Mouse (Mus musculus) midbrain, embryonic 12.5 days (tissue): ENCODE measurements around the gene Ap5s1. TPM values are rescaled to one million over a fixed set of nuclear protein-coding genes. Genes with fewer than 3 reads are reported as not detected.

Source experiments
- ATAC-seq: fragments of 200-750 bp; cut with Nextera tagmentation; 2 replicates; pipeline ENCODE4 v1.8.0; 2017; ENCODE audit warnings: low read depth, moderate TSS enrichment, moderate library complexity; ENCODE audit not compliant: low FRiP score
- H3K27ac ChIP-seq: fragments of 300-500 bp; sonication (generic); replicated peaks from 2 replicates; pipeline ENCODE4 v1.5.1; 2016; ENCODE audit warnings: mild to moderate bottlenecking
- H3K27me3 ChIP-seq: fragments of 300-500 bp; sonication (generic); 2 replicates; pipeline ENCODE4 v1.6.1; 2016; ENCODE audit warnings: mild to moderate bottlenecking
- H3K36me3 ChIP-seq: fragments of 300-500 bp; sonication (generic); 2 replicates; pipeline ENCODE4 v1.6.1; 2016
- H3K4me1 ChIP-seq: fragments of 300-500 bp; sonication (generic); 2 replicates; pipeline ENCODE4 v1.6.1; 2016
- H3K4me2 ChIP-seq: fragments of 300-500 bp; sonication (generic); replicated peaks from 2 replicates; pipeline ENCODE4 v1.6.1; 2016; ENCODE audit warnings: mild to moderate bottlenecking, moderate library complexity
- H3K4me3 ChIP-seq: fragments of 300-500 bp; sonication (generic); 2 replicates; pipeline ENCODE4 v1.5.1; 2016; ENCODE audit warnings: mild to moderate bottlenecking
- H3K9ac ChIP-seq: fragments of 300-500 bp; sonication (generic); replicated peaks from 2 replicates; pipeline ENCODE4 v1.6.1; 2016; ENCODE audit warnings: mild to moderate bottlenecking, moderate library complexity
- H3K9me3 ChIP-seq: fragments of 300-500 bp; sonication (generic); 2 replicates; pipeline ENCODE4 v1.6.1; 2016; ENCODE audit warnings: mild to moderate bottlenecking
- WGBS: fragments of 180-500 bp; shearing (Covaris S2); methylation state at CpG from one replicate; pipeline ENCODE4 v1.1.7; 2016; 5-methylcytosine and 5-hydroxymethylcytosine counted together
- polyA plus RNA-seq: library from polyadenylated mRNA; unstranded; fragments of >200 nt; fragmentation: Nextera tagmentation; extraction: Ambion mirVana; gene quantifications from 2 replicates; pipeline ENCODE4 v1.2.1, GENCODE M21; 2016

The Ap5s1 gene
- polyA plus RNA-seq, 1 experiment from 2014 or later, result 28.7 TPM

DNA sequence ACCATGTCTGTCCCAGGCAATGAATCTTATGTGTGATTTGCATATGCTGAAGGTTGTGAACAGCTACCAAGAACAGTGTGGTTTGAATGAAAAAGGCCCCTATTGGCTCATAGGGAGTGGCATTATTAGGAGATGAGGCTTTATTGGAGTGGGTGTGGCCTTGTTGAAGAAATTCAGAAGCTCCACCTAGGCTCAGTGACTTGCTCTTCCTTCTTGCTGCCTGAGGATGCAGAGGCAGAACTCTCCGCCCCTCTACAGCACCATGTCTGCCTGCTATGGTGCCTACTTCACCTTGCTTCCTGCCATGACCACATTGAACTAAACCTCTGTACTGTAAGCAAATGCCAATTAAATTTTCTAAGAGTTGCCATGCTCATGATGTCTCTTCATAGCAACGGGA lies 25.7 kb downstream of the Ap5s1 start:
- no peaks in the 10 kb centered on the region for H3K27me3 ChIP-seq
- no peak overlapping the region for H3K4me2 ChIP-seq
- no peak overlapping the region for H3K4me3 ChIP-seq
- peaks cover 19% of the 10 kb centered on the region for H3K4me1 ChIP-seq
- ATAC-seq, result no peak
- H3K36me3 ChIP-seq, result no peaks in the 10 kb centered on the region
- 92% methylated on average over 2 of the region's 2 CpGs for WGBS
- no peaks in the 10 kb centered on the region for H3K9me3 ChIP-seq
- no peak overlapping the region for H3K27ac ChIP-seq
- no peak overlapping the region for H3K9ac ChIP-seq

DNA sequence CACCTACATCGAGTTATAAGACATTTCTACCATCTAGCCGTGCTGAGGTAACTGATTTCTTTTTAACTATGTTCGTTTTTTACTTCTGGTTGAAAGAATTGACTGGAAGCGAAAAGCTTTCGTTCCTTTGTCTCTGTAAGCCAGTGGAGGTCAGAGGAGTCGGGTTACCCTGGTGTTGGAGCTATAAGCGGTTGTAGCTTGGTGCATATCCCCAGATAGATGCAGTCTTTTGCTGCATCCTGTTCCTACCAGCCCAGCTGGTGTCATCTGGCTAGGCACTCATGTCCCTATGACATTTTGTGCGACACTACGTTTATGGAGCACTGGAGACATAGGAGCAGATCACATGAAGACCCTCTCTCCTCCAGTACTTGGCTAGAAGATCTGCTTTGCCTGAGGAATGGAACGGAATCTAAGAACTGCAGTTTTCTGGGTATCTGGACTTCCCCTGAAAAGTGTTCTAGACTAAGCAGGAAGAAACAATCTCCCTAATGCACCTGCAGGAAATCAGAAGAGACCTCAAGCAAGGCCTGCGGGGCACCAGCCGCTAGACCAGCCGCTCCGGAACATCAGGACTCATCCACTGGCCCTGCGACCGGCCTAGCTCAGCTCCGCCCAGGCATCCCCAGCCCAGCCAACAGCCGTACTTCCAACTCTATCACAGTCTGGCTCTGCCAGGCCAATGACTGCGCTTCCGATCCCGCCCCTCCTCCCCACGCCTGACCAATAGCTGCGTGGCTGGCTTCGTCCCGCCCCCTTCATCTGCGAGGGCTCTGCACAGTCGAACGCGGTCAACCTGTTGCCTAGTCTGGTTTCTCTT lies 26.6 kb downstream of the Ap5s1 start, which contains the start of gene Mavs:
Mavs (plus strand) TSS at position 757 of the 820 bp plus-strand sequence.
- 8% methylated on average over 29 of the region's 29 CpGs for WGBS
- ATAC-seq, result peak; percentile 100
- Histone ChIP-seq H3K9me3 (no peaks in the 10 kb centered on the region), H3K9ac (peak within 1 kb of the TSS; percentile 62), H3K4me2 (peak within 1 kb of the TSS; percentile 84), H3K4me3 (peak within 1 kb of the TSS; percentile 55), H3K27ac (peak within 1 kb of the TSS; percentile 21; the same call in 1 of the 2 replicates), H3K4me1 (peaks cover 19% of the 10 kb centered on the region), H3K36me3 (no peaks in the 10 kb centered on the region), H3K27me3 (no peaks in the 10 kb centered on the region)

DNA sequence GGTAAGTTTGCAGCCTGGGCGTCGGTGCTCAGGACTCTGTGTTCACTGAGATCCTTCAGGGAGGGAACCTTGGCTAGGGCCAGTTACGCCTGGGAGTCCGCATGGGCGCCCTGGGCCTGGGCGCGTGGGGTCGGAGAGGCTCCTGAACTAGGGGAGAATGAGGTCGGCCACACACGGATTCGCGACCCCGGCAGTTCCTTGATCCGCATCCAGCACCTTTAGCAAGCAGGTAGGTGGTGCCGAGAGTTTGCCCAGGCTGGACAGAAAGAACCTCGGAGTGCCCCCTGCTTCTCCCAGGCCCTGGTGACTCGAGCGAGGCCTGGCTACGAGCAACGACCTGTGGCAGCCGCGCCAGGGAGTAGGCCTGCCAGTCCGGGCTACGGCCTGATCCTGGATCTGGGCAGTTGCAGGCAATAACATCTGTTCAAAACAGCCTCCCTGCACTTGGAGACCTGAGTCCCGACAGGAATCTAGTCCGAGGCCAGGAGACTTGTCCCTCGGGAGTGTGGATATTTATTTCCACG lies 27.3 kb downstream of the Ap5s1 start:
- Histone ChIP-seq H3K4me1 (peaks cover 19% of the 10 kb centered on the region), H3K9me3 (no peaks in the 10 kb centered on the region), H3K36me3 (no peaks in the 10 kb centered on the region), H3K9ac (peak overlapping the region; percentile 62), H3K4me2 (peak overlapping the region; percentile 84), H3K27me3 (no peaks in the 10 kb centered on the region), H3K27ac (no peak overlapping the region), H3K4me3 (peak overlapping the region; percentile 55)
- ATAC-seq, result peak; percentile 13; the same call in 1 of the 2 replicates
- 13% methylated on average over 28 of the region's 28 CpGs for WGBS

DNA sequence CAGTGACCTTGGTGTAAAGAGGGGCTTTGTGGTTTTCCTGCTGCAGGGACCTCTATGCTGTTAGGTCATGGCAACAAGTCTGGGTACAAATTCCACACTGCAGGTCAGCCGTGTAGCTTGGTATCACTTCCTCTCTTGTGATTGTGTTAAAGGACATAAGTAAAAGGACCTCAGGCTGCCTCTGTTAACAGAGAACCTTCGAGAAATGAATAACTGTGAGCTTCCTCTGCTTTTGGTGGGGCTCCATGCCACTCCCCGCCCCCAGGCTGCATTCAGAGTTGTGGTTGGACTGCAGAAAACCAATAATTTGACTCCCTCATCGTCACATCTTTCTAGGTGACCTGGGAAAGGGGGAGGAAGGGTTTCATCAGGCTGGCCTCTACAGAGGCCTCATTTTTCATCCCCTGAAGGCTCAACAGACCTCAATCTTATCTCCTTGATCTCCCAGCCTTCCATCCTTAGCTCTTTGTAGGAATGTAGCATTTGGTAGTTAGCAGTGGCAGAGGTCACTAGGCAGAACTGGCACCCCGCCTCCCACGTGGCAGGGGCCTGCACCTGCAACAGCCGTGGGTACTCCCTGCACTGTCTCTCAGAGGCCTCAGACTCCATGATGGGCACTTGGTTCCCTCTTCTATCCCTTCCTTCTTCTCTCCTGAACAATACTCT lies 28.2 kb downstream of the Ap5s1 start:
- peak overlapping the region; percentile 62 for H3K9ac ChIP-seq
- no peak for ATAC-seq
- H3K27me3 ChIP-seq, result no peaks in the 10 kb centered on the region
- H3K9me3 ChIP-seq, result no peaks in the 10 kb centered on the region
- no peak overlapping the region for H3K27ac ChIP-seq
- 0 out of 2 replicates have a peak, but pooled peaks cover 6% of the 10 kb centered on the region for H3K36me3 ChIP-seq
- peaks cover 19% of the 10 kb centered on the region for H3K4me1 ChIP-seq
- H3K4me2 ChIP-seq, result peak overlapping the region; percentile 84
- 82% methylated on average over 7 of the region's 7 CpGs for WGBS
- H3K4me3 ChIP-seq, result no peak overlapping the region

DNA sequence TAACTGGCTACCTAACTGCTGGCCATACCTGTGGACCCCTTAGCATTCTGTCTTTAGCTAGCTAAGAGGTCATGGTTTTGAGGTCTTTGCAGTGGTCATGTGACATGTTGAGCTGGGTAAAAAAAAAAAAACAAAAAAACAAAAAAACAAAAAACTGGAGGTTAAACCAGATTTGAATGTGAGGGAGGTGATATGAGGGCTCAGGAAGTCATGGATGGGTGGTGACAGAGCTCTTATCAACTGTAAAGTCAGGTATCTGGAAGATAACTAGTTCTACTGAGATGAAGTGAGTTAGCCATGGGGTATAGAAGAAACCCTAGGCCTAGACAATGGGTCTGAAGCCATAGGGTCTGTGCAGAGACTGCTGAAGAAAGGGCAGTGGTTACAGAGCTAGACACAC lies 35.3 kb downstream of the Ap5s1 start:
- no peak overlapping the region for H3K4me3 ChIP-seq
- H3K9ac ChIP-seq, result no peak overlapping the region
- H3K36me3 ChIP-seq, result peaks cover 67% of the 10 kb centered on the region
- ATAC-seq, result no peak
- no peaks in the 10 kb centered on the region for H3K9me3 ChIP-seq
- H3K27me3 ChIP-seq, result no peaks in the 10 kb centered on the region
- no peaks in the 10 kb centered on the region for H3K4me1 ChIP-seq
- H3K27ac ChIP-seq, result no peak overlapping the region
- no peak overlapping the region for H3K4me2 ChIP-seq

DNA sequence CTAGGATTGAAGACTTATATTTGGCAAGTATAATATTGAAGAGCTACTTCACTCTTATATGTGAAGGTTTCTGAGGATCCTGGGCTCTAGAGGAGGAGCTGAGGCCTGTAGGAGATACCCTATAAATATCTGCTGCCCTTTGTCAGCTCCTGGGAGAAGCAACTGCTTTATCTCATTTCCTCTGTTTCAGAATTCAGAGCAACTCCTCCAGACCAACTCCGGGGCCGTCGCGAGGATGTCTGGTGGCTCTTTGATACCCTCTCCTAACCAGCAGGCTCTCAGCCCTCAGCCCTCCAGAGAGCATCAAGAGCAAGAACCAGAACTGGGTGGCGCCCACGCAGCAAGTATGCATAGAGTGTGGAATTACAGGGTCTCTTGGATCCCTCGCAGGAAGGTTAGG lies 36.1 kb downstream of the Ap5s1 start:
- no peak overlapping the region for H3K9ac ChIP-seq
- H3K36me3 ChIP-seq, result peaks cover 72% of the 10 kb centered on the region

DNA sequence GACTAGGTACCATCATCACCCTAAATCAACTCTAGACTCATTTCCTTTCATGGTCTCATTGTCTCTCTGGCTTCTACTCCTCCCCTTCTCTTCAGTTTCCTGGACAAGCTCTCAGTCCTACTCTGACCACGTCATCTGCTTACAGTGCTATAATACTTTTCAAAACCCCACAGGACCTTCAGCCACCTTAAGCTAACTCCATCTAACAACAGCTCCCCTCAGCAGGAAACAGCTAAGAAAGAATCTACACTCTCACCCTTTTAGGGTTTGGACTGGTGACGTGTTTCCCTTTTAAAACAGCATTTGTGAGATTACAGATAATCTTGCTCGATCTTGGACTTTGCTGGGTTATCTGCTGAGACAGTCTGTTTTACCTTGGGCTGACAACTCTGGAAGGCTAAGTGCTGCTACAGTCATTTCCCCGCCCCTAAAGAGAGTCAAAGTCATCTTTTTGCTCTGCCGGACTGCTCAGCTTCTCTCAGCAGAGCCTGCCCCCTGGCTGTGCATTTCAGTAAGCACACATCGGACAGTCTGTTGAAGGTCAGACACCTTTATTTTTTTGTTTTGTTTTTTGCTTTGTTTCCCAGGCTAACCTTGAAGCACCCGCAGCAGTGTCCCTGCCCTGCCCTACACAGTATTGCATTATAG lies 46.9 kb downstream of the Ap5s1 start:
- 38% methylated on average over 7 of the region's 7 CpGs for WGBS
- H3K36me3 ChIP-seq, result no peaks in the 10 kb centered on the region
- H3K27me3 ChIP-seq, result no peaks in the 10 kb centered on the region
- ATAC-seq, result 0 out of 2 replicates have a peak, but pooled peaks have one; percentile 6
- no peak overlapping the region for H3K27ac ChIP-seq
- H3K4me1 ChIP-seq, result peaks cover 4% of the 10 kb centered on the region; the same call in 1 of the 2 replicates
- no peak overlapping the region for H3K4me3 ChIP-seq
- no peaks in the 10 kb centered on the region for H3K9me3 ChIP-seq
- no peak overlapping the region for H3K9ac ChIP-seq
- no peak overlapping the region for H3K4me2 ChIP-seq

More for the DNA sequence above, 36.1 kb downstream of the Ap5s1 start:
- Histone ChIP-seq H3K9me3 (no peaks in the 10 kb centered on the region), H3K4me3 (no peak overlapping the region), H3K4me2 (no peak overlapping the region), H3K27ac (no peak overlapping the region), H3K4me1 (no peaks in the 10 kb centered on the region), H3K27me3 (no peaks in the 10 kb centered on the region)
- no peak for ATAC-seq
- 88% methylated on average over 7 of the region's 7 CpGs for WGBS

DNA sequence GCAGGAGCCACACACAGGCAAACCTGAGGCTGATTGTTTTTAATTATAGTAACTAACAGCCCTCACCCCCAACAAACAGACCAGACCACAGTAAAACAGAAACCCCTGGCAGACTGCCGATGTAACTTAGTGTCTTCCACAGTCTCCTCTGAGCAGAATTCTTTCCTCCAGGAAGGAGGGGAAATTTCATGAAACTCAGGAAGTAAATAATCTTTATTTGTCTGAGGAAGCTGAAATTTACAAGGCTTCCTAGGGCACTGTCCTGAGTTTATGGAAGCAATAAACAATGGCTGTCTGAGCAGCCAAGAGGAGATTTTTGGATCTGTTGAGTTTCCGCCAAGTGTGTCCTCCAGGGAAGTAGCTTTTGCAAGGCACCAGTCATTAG lies 47.4 kb downstream of the Ap5s1 start:
- WGBS, result 91% methylated on average over 2 of the region's 2 CpGs
- no peak overlapping the region for H3K4me2 ChIP-seq
- no peaks in the 10 kb centered on the region for H3K9me3 ChIP-seq
- no peak overlapping the region for H3K27ac ChIP-seq
- H3K9ac ChIP-seq, result no peak overlapping the region
- ATAC-seq, result no peak
- no peaks in the 10 kb centered on the region for H3K36me3 ChIP-seq
- H3K4me1 ChIP-seq, result peaks cover 4% of the 10 kb centered on the region; the same call in 1 of the 2 replicates
- H3K4me3 ChIP-seq, result no peak overlapping the region
- no peaks in the 10 kb centered on the region for H3K27me3 ChIP-seq

DNA sequence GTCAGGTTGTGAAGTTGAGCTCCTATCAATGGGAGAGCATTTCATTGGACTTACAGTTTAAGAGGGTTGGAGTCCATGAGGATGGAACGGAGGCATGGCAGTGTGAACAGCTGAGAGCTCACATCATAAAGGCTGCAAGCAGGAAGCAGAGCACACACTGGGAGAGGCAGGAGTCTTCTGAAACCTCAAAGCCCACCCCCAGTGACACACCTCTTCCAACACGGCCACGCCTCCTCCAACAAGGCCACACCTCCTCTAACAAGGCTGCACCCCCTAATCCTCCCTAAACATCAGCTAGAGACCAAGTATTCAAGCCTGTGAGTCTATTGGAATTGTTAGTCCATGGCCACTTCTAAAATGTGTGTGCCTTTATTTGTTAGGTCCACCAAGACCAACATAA lies 48.9 kb downstream of the Ap5s1 start:
- no peaks in the 10 kb centered on the region for H3K27me3 ChIP-seq
- H3K36me3 ChIP-seq, result no peaks in the 10 kb centered on the region
- H3K9me3 ChIP-seq, result no peaks in the 10 kb centered on the region
- H3K4me3 ChIP-seq, result no peak overlapping the region
- no peak overlapping the region for H3K4me2 ChIP-seq
- peaks cover 7% of the 10 kb centered on the region for H3K4me1 ChIP-seq
- no peak overlapping the region for H3K27ac ChIP-seq
- ATAC-seq, result no peak
- H3K9ac ChIP-seq, result no peak overlapping the region
- WGBS, result 56% methylated on average over 3 of the region's 3 CpGs

DNA sequence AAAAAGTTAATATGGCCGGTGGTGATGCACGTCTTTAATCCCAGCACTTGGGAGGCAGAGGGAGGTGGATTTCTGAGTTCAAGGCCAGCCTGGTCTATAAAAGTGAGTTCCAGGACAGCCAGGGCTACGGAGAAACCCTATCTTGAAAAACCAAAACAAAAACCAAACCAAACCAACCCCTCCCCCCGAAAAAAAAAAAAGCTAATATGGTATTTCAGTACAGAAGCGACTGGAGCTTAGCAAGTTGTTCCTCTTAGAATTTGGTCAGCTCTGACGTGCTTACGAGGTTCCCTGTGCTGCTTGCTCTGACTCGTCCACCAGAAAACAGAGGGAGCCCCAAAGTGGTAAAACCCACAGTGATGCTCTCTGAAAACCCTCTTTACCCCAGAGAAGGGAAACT lies 51.8 kb downstream of the Ap5s1 start:
- peaks cover 17% of the 10 kb centered on the region for H3K4me1 ChIP-seq
- no peaks in the 10 kb centered on the region for H3K9me3 ChIP-seq
- WGBS, result 79% methylated on average over 8 of the region's 8 CpGs
- no peak overlapping the region for H3K4me2 ChIP-seq
- H3K27me3 ChIP-seq, result no peaks in the 10 kb centered on the region
- H3K27ac ChIP-seq, result no peak overlapping the region
- H3K4me3 ChIP-seq, result no peak overlapping the region
- no peak overlapping the region for H3K9ac ChIP-seq
- no peaks in the 10 kb centered on the region for H3K36me3 ChIP-seq
- ATAC-seq, result no peak

DNA sequence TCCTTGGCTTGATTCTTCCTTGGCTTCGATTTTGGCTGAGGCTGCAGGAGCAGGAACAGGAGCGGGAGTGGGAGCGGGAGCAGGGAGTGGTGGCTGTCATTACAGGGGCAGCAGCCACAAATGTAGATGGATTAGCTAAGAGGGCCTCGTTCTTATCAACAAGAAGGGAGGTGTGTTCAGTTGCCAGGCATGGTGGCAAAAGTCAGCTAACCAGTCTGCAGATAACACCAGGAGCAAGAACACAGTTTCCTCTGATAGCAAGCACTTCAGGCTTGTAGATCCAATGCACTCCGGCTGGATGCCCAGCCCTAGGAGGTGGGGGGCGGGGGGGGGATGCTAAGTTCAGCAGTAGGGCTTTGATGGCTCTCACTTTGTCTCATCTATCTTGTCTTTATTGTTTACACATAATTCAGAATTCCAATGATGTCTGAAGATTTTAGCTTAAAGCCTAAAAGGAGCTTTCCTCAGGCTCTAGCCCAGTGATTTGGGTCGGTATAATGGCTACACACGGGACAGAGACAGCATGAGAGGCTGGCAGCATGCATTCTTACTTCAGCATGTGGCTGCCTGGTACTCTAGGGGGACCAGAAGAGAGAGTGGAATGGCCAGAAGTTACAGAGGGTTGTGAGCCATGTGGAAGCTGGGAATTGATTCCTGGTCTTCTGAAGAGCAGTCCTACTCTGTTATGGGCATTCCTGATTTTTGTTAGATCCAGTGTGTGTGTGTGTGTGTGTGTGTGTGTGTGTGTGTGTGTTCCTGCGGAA lies 53.8 kb downstream of the Ap5s1 start:
- no peak for ATAC-seq
- no peaks in the 10 kb centered on the region for H3K27me3 ChIP-seq
- H3K27ac ChIP-seq, result peak overlapping the region; percentile 98
- WGBS, result 66% methylated on average over 9 of the region's 9 CpGs
- H3K36me3 ChIP-seq, result no peaks in the 10 kb centered on the region
- H3K9me3 ChIP-seq, result no peaks in the 10 kb centered on the region
- H3K4me1 ChIP-seq, result peaks cover 32% of the 10 kb centered on the region
- no peak overlapping the region for H3K4me3 ChIP-seq
- H3K4me2 ChIP-seq, result no peak overlapping the region; the same call in 1 of the 2 replicates
- H3K9ac ChIP-seq, result peak overlapping the region; percentile 41; the same call in 1 of the 2 replicates
